Mouse (Mus musculus): ENCODE results near the gene Ttll12.

Ttll12 gene

DNA sequence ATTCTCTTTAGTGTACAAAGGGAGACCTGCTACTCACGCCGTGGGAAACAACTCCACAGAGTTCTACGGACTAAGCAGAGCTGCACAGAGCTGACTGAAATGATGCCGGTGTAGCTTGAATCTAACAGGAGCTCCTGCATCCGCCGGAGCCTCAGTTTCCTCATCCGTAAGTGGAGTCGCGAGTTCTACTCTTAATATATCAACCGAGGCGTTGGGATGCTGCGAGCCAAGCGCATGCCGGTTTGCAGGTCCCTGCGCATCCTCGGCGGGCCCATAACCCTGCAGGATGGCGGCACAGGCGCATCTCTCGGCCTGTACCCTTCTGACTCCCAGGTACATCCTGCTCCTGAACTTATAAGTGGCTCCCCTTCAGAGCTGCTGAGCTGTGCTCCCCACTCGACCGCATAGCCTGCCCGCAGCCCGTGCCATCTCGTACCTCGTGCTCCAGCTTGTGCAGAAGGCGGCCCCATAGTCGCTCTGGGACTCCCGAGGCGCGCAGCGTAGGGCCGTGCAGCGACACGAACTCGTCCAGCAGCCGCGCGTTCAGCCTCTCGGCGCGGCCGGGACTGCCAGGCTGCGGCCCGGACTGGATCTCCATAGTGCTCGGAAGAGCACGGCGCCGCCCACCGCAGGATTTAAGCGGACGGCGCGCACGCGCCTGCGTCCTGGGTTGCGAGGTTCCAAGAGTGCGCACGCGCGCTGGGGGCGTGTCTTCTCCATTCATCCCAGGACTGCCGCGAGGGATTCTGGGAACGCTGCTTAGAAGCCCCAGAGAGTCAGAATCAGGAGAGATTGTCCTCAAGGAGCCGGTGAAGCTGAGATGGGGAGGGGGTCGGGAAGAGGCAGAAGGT lies at the start of gene Ttll12:
Gene Ttll12, minus strand, starts transcription at position 645 of the 851 bp plus-strand sequence.
- peak; percentile 98 for DNase-seq (ENCODE audit: low read depth, low spot score)

GRCm38 (mm10) chr15:83642518-83642917 lies 47.6 kb upstream of the Ttll12 start:
- DNase-seq (ENCODE audit: low read depth, low spot score): no peak

GRCm38 (mm10) chr15:83640208-83640607 lies 45.3 kb upstream of the Ttll12 start:
- no peak for DNase-seq (ENCODE audit: low read depth, low spot score)

GRCm38 (mm10) chr15:83639160-83639559 lies 44.2 kb upstream of the Ttll12 start:
- DNase-seq (ENCODE audit: low read depth, low spot score): peak; percentile 88

- DNase-seq (ENCODE audit: low read depth, low spot score): no peak
These were observed 43.4 kb upstream of the Ttll12 start for GRCm38 (mm10) chr15:83638196-83638899.

DNA sequence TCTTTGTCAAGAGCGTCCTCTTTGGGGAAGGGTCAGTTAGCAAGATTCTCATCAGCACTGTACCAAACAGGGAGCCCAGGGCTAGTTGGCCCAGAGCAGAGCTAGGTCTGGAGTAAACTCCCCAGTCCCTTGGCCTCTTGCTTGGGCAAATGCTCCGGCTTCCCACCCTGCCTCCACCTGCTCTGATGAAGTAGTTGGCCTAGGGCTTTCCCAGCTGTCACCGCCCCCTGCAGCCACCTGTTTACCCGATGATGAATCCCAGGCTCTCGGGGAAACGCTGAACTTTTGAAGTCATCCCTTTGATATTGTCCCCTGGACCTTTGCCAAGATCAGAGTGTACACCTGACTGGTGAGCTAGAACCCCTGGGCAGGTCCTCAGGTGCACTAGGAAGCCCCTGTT lies 41.8 kb upstream of the Ttll12 start:
- no peak for DNase-seq (ENCODE audit: low read depth, low spot score)

DNA sequence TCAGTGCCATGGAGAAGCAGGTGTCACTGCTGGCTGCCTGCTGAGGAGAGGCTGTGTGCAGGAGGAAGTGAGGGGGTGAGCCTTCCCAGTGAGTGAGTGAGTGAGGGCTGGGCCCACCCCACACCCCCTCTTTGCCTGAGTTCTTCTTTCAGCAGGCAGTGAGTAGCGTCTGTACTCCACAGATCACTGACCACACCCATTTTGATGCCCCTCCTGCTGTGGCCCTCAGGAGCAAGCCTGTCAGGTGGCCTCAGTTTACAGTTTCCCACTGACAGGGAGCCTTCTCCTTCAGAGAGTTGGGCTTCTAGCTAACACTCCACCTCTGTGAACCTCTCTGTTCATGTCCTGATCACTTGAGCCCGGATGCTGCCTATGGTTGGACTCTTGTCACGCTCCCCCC lies 40.3 kb upstream of the Ttll12 start:
- DNase-seq (ENCODE audit: low read depth, low spot score): no peak

GRCm38 (mm10) chr15:83634076-83634475 lies 39.1 kb upstream of the Ttll12 start:
- no peak for DNase-seq (ENCODE audit: low read depth, low spot score)

GRCm38 (mm10) chr15:83631071-83631470 lies 36.1 kb upstream of the Ttll12 start:
- no peak for DNase-seq (ENCODE audit: low read depth, low spot score)

- no peak for DNase-seq (ENCODE audit: low read depth, low spot score)
These were observed 34.8 kb upstream of the Ttll12 start for GRCm38 (mm10) chr15:83629716-83630115.

- no peak for DNase-seq (ENCODE audit: low read depth, low spot score)
These were observed 31.2 kb upstream of the Ttll12 start for GRCm38 (mm10) chr15:83626142-83626645.

DNA sequence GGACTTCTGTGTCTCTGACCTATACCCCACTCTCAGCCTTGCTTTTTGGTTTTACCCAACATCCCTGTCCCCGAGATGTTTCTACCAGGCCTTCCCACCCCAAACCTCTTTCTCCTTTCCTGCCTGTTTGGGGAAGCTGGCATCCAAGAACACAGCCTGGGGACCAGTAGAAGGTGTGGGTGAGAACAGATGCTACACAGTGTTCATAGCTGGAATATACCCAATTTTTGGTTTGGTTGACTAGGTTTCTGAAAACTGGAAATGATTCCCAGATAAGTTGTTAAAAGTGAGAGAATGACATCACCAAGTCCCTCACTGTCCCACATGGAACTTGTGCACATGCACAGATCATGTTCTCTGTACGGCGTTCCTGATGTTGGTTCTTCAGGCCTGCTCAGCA lies 20.3 kb upstream of the Ttll12 start:
- DNase-seq (ENCODE audit: low read depth, low spot score): no peak

GRCm38 (mm10) chr15:83607115-83607802 lies 12.3 kb upstream of the Ttll12 start:
- peak; percentile 62 for DNase-seq (ENCODE audit: low read depth, low spot score)

DNA sequence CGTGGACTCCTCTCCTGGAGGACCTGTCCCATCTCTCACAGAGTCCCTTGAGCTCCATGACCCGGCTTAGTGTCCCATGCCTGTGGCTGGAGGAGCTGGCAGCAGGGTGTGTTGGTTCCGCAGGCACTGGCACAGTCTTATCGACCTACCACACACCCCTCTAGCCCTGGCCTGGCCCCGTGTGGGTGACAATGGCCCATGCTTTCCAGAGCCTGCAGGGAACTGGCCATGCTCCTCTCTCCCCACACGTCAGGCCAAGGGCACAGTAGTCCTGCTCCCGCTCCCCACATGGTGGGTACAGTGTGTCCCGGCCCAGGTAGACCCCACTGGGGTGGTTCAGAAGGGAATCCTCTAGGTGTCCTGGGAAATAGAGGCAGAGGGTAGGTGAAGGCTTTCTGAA lies 11.7 kb upstream of the Ttll12 start:
- DNase-seq (ENCODE audit: low read depth, low spot score): no peak

GRCm38 (mm10) chr15:83606216-83606615 lies 11.3 kb upstream of the Ttll12 start:
- no peak for DNase-seq (ENCODE audit: low read depth, low spot score)

GRCm38 (mm10) chr15:83603426-83603825 lies 8.5 kb upstream of the Ttll12 start:
- no peak for DNase-seq (ENCODE audit: low read depth, low spot score)

- no peak for DNase-seq (ENCODE audit: low read depth, low spot score)
These were observed 8.1 kb upstream of the Ttll12 start for GRCm38 (mm10) chr15:83603046-83603396.

GRCm38 (mm10) chr15:83602372-83603045 lies 7.6 kb upstream of the Ttll12 start:
- DNase-seq (ENCODE audit: low read depth, low spot score): no peak

- no peak for DNase-seq (ENCODE audit: low read depth, low spot score)
These were observed 6.2 kb upstream of the Ttll12 start for GRCm38 (mm10) chr15:83601185-83601584.

- no peak for DNase-seq (ENCODE audit: low read depth, low spot score)
These were observed 1.9 kb upstream of the Ttll12 start for GRCm38 (mm10) chr15:83596833-83597232.

GRCm38 (mm10) chr15:83595364-83595711 lies 381 bp upstream of the Ttll12 start:
- no peak for DNase-seq (ENCODE audit: low read depth, low spot score)

Measured in forelimb bud, embryonic 11.5 days (tissue).